Mouse (Mus musculus) heart, postnatal 36 days (tissue): Measurements from ENCODE around the gene Rnf5. TPM values are rescaled to one million over a fixed set of nuclear protein-coding genes. Genes with fewer than 3 reads are reported as not detected.
A peak's percentile ranks its signal among the peaks of the same experiment; 100 is the strongest.

Source experiments
- DNase-seq, 2 experiments: peaks; one replicate each; pipeline ENCODE4 v3.0.0; 2021 to 2022
- intact Hi-C: fragments of 180-260 bp; cut with DNase I; formaldehyde crosslinking; loops from one replicate; pipeline ENCODE4 v1.15.1; 2025
- total RNA-seq, 2 experiments: library from RNA; stranded (reverse); gene quantifications; 2 replicates each; pipeline ENCODE4 v1.2.3; 2021

Rnf5 gene
- total RNA-seq, 2 experiments from 2014 or later = 35.7 to 37.1 TPM

DNA sequence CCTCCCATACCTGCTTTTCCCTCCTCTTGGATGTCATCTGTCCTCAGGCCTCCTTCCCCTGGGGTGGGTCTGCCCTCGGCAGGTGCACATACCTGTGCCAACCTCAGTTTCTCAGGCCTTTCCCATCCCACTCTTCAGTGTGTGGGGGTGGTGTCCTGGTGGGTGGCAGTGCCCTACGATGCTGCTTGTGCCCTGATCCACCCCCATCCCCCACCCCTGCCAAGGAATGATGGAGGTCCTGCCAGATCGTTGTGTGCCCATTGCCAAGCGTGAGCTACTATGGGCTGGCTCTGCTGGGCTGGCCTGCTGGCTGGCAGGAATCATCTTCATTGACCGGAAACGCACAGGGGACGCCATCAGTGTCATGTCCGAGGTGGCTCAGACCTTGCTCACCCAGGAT, 7.6 kb upstream of the Rnf5 start:
- no peak for DNase-seq
- intact Hi-C loops = no loop called here

- no peak for DNase-seq
- intact Hi-C loops = loop anchor here (5.0 kb wide), 1 partner anchor 289 kb away; the partner anchor contains the start of genes C2 and Ehmt2
Measured at GRCm38 (mm10) chr17:34607997-34608396, 4.5 kb upstream of the Rnf5 start.

DNA sequence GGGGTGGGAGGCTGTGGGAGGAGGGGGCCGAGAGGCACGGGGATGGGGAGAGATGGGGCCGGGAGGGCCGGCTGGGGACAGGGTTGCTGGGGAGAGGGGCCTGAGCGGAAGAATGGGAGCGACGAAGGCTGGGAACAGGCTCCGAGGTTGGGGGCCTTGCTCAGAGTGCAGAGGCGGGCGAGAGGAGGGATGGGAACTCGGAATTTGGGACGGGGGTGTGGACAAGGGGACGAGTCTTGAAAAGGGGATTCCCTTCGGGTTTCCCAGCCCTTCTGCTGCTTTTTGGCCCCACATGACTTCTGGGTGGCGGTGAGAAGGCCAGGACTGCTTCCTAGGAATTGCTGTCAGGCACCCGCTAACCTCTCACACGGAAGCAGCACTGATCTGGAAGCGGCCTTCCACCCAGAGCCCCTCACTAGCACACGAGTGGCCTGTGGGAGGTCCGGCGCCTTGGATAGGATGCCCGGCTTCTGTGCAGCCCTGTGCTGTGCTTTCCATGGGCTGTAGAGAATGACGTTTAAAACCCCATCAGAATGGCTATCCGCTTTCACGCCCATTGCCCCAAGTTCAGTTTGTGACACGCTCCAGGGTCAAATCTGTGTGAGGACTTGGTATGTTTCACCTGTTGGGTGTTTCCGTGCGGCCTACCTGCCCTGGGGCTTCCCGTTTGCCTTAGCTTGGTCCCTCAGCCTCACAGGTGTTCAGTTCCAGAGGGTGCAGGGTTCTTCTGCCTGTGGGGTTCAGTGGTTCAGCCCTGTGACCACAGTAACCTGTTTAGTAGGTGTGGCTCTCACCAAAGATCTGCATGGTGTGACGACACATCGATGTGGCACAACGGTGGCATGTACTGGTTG, 2.9 kb upstream of the Rnf5 start:
- no peak for DNase-seq
- intact Hi-C loops = loop anchor here (1.0 to 5.0 kb wide), 2 partner anchors 21 to 291 kb away; partner anchors contain the start of genes C2 and Ehmt2

GRCm38 (mm10) chr17:34605609-34606008, 2.1 kb upstream of the Rnf5 start:
- intact Hi-C loops = loop anchor here (1.0 to 5.0 kb wide), 2 partner anchors 22 to 292 kb away; partner anchors contain the start of genes C2 and Ehmt2
- DNase-seq = peak; percentile 97 to 98

- intact Hi-C loops = loop anchor here (5.0 kb wide), 1 partner anchor 293 kb away; the partner anchor contains the start of genes C2 and Ehmt2
- DNase-seq = no peak
Measured at GRCm38 (mm10) chr17:34604511-34605237, 1.2 kb upstream of the Rnf5 start.

GRCm38 (mm10) chr17:34604061-34604508, 595 bp upstream of the Rnf5 start, which contains the start of gene Agpat1:
Agpat1 (plus strand) TSS chr17:34604262.
- DNase-seq = peak; percentile 96
- intact Hi-C loops = no loop called here

DNA sequence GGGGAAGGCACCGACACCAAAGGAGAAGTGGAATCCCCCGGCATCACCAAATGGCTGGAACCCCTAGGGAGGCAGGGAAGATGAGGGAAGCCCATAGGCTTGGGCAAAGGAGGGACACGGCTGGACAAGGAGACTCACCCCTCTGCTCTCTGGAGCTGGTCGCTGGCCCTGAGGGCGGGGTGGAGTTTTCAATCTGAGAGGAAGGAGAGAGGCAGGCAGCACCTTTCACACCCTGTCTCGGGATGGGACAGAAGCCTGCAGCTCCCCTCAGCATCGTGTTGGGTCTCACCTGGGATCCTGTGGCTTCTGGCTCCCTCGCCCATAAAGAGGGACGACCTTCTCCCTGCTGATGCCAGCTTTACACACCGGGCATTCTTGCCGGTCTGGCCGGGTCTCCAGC, 1.7 kb downstream of the Rnf5 start:
- intact Hi-C loops = no loop called here

GRCm38 (mm10) chr17:34599891-34600290, 3.6 kb downstream of the Rnf5 start:
- no peak for DNase-seq
- intact Hi-C loops = no loop called here

More for the DNA sequence above, 1.7 kb downstream of the Rnf5 start:
- DNase-seq = no peak

DNA sequence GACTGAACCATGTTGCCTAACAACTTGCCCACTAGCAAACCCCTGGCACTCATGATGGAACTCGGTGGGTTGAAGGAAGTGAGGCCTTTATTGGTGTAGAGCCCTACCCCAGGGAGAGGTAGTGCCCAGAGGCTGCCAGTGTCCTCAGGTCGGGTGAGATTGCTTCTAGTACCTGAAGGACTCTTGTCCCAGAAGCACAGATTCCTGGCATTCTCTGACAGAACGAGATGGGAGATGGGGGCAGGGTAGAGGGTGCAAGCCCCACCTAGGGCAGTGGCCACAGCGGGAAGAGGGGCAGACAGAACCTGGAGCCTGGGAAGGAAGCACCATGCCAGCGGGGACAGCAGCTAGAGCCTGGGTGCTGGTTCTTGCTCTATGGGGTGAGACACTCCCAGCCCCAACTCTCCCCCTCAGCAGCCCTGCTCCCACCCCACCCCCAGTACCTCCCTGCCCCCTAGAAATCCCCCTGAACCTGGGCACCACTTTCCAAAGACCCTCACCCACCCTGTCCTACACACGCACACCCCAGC, 5.9 kb downstream of the Rnf5 start, which contains the start of gene Ager:
Gene Ager (plus strand): TSS at position 297 of the 530 bp plus-strand sequence.
- intact Hi-C loops = no loop called here
- DNase-seq = no peak

DNA sequence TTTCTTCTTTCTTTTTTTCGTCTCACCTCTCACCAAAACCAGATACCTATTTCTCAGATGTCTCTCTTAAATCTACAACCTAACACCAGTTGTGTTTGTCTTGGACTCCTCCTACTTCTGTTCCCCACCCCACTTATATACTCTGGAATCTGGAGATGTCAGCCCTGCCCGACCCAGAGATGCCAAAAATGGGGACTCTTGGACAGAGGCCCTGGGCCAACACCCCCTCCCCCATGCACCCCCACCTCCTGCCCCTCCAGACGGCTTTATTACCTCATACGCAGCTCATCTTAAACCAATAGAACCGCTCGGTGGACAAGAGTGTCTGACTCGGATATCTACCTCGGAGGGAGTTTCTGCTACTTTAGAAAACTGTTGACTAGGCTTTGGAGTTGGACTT, 7.4 kb downstream of the Rnf5 start:
- no peak for DNase-seq
- intact Hi-C loops = no loop called here

GRCm38 (mm10) chr17:34593752-34594525, 9.6 kb downstream of the Rnf5 start:
- intact Hi-C loops = no loop called here
- no peak for DNase-seq

DNA sequence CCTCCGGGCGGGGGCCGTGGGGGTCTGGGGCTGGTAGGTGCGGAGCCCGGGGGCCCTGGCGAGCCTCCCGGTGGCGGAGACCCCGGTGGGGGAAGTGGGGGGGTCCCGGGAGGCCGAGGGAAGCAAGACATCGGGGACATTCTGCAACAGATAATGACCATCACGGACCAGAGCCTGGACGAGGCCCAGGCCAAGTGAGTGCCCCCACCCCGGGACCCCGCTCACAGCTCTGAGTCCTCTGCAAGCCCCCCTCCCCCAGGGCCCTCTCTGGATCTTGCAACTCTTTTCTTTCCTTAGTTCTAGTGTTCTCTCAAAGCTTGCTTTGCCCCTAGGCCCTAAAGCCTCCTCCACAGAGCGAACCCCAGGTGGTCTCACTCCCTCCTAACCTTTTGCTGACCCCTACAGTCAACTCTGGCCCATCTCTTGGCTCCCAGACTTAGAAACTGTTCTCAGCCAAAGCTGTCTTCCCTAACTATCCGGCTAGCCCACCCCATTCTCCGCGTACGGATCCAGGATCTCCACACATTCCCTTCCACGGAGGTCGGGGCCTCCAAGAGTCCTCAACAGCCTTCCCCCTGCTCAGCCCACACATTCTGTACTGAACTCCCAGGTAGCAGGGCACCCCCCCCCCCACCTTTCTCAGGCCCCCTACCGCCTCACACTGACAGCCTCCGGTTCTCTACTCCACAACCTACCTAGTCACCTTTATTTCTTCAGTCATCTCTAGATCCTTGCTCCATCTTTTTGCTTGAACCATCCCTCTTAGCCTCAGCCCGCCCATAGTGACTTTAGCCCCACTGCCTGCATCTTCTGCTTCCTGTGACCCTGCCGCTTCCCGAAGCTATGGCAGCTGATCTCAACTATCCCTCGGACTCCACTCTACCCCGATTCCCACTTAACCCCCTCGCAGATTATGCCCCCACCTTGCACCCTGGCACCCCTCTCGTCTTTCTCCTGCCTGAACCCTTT, 10.6 kb downstream of the Rnf5 start:
- peak in 1 of 2 experiments; percentile 33 for DNase-seq
- intact Hi-C loops = no loop called here

DNA sequence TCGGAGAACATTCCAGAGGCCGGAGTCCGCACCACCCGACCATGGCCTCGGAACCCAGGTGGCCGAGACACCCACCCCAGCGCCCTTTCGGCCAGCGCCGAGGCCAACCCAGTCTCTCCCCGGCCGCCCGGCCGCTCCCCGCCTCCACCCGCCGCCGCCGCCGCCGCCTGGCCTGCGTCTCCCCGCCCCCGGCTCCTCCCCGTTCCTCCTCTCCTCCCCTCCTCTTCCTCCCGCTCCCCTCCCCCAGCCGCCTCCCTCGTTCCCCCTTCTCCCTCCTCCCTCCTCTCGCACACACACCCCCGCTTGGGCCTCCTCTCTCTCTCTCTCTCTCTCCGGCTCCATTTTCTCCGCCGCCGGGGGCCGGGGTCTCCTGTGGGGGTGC, 11.5 kb downstream of the Rnf5 start:
- DNase-seq = peak; percentile 87 to 90
- intact Hi-C loops = no loop called here

- intact Hi-C loops = no loop called here
- DNase-seq = peak; percentile 43 to 46
Measured at GRCm38 (mm10) chr17:34591029-34591993, 12.2 kb downstream of the Rnf5 start, which contains the start of gene Pbx2. Pbx2 (plus strand) TSS chr17:34591266.

- DNase-seq = no peak
- intact Hi-C loops = no loop called here
Measured at GRCm38 (mm10) chr17:34590154-34590987, 13.1 kb downstream of the Rnf5 start.

DNA sequence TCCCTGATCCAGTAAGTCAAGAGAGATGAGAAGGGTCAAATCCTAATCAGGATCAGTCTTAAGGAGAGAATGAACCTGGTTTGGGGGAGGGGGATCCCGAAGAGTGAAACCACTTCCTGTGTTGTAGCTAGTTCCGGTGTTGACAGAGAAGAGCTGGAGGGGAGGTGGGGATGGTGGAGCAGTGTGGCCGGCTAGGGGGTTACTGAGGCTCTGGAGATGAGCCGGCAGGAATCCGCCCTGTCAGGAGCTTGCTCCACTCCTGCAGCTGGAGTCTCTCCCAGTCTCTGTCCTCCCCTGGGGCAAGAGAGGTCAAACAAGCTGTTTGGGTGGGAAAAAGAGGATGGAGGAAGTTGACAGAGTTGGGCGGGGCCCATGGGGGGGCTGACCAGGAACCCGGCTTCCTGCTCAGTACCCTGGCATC, 13.8 kb downstream of the Rnf5 start, which contains the start of gene Gpsm3:
Gene Gpsm3 (plus strand): TSS at position 126 of the 421 bp plus-strand sequence.
- intact Hi-C loops = no loop called here
- DNase-seq = peak; percentile 65 to 76

- intact Hi-C loops = no loop called here
- DNase-seq = no peak
Measured at GRCm38 (mm10) chr17:34589206-34589605, 14.3 kb downstream of the Rnf5 start.
